Mouse (Mus musculus): Measurements from ENCODE around the gene Lhfpl4. TPM values are rescaled to one million over a fixed set of nuclear protein-coding genes. Genes with fewer than 3 reads are reported as not detected.

The Lhfpl4 gene
- total and polyA plus RNA-seq, 3 experiments = 0.19 to 7.7 TPM; not detected in 1

- H3K4me3 ChIP-seq (ENCODE audit: control insufficient read depth in 1 of 2, insufficient read depth in 1 of 2, low read depth in 2 of 2, low read length in 2 of 2) = no peak overlapping the region
- H3K9me3 ChIP-seq (replicated peaks; ENCODE audit: insufficient read depth, low read length) = no peaks in the 10 kb centered on the region
- no peak overlapping the region for H3K27ac ChIP-seq (ENCODE audit: control insufficient read depth, low read depth, low read length)
- H3K79me2 ChIP-seq (ENCODE audit: control insufficient read depth, insufficient read depth, low read length, poor library complexity) = no peaks in the 10 kb centered on the region
- no peak overlapping the region for H3K9ac ChIP-seq (ENCODE audit: control insufficient read depth, low read depth, low read length, poor library complexity, severe bottlenecking)
- DNase-seq (ENCODE audit: low read depth, low spot score) = no peak
- no peak for TF ChIP-seq TBP (IDR thresholded peaks at IDR 0.05; ENCODE audit: low read depth, low read length)
- TF ChIP-seq UBTF (IDR thresholded peaks at IDR 0.05; ENCODE audit: borderline replicate concordance, insufficient read depth, low read depth, low read length) = no peak
- TF ChIP-seq JUND (IDR thresholded peaks at IDR 0.05; ENCODE audit: low read depth, low read length) = no peak
- TF ChIP-seq CTCF (IDR thresholded peaks at IDR 0.05 in 2 of 3, conservative IDR thresholded peaks at IDR 0.05 in 1 of 3; ENCODE audit: control insufficient read depth in 1 of 3, insufficient read depth in 1 of 3, low read depth in 2 of 3, low read length in 3 of 3, poor library complexity in 1 of 3, severe bottlenecking in 1 of 3) = no peak
- H3K4me1 ChIP-seq (ENCODE audit: control insufficient read depth in 1 of 2, insufficient read depth in 2 of 2, low read length in 2 of 2) = no peaks in the 10 kb centered on the region
- H3K36me3 ChIP-seq (ENCODE audit: control insufficient read depth in 1 of 2, insufficient read depth in 2 of 2, low read length in 2 of 2) = no peaks in the 10 kb centered on the region
- peaks cover 0 to 7% of the 10 kb centered on the region in 2 experiments; a peak in 2 of 4 replicates for H3K27me3 ChIP-seq (ENCODE audit: control insufficient read depth in 1 of 2, insufficient read depth in 2 of 2, low read length in 2 of 2)
Measured at GRCm38 (mm10) chr6:113179195-113179733, 15.9 kb downstream of the Lhfpl4 start.

GRCm38 (mm10) chr6:113178286-113179194, 16.6 kb downstream of the Lhfpl4 start:
- H3K27ac ChIP-seq (ENCODE audit: control insufficient read depth, low read depth, low read length) = no peak overlapping the region

DNA sequence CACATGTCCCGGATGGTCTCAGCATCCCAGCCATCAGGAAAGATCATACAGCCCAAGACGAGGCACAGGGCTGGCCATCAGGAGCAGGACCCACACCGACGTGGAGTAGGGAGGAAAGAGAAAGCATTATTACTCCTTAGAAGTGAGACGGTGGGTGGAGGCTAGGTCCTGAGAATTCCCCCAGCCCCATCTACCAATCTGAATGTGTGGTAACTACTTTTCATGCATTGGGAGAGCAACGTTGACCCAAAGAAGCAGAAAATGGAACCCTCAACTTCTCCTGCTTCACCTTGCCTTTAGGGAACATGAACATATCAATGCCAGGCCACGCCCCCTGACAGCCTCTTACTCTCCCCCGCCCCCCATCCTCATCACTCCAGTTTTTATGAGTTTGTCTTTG, 18.6 kb downstream of the Lhfpl4 start:
- no peaks in the 10 kb centered on the region for H3K36me3 ChIP-seq (ENCODE audit: control insufficient read depth in 1 of 2, insufficient read depth in 2 of 2, low read length in 2 of 2)
- H3K27ac ChIP-seq (ENCODE audit: control insufficient read depth, low read depth, low read length) = no peak overlapping the region
- peaks cover 0 to 7% of the 10 kb centered on the region in 2 experiments; a peak in 2 of 4 replicates for H3K27me3 ChIP-seq (ENCODE audit: control insufficient read depth in 1 of 2, insufficient read depth in 2 of 2, low read length in 2 of 2)
- no peaks in the 10 kb centered on the region for H3K9me3 ChIP-seq (replicated peaks; ENCODE audit: insufficient read depth, low read length)
- no peak overlapping the region for H3K4me3 ChIP-seq (ENCODE audit: control insufficient read depth in 1 of 2, insufficient read depth in 1 of 2, low read depth in 2 of 2, low read length in 2 of 2)
- no peak for TF ChIP-seq MEF2A (IDR thresholded peaks at IDR 0.05; ENCODE audit: extremely low read depth, insufficient replicate concordance, low read depth, low read length, poor library complexity, severe bottlenecking)
- no peak for TF ChIP-seq BHLHE40 (IDR thresholded peaks at IDR 0.05; ENCODE audit: borderline replicate concordance, low read depth, low read length)
- no peak for TF ChIP-seq JUND (IDR thresholded peaks at IDR 0.05; ENCODE audit: low read depth, low read length)
- no peak for TF ChIP-seq KAT2A (conservative IDR thresholded peaks at IDR 0.05; ENCODE audit: low read depth, low read length)
- TF ChIP-seq TAL1 (IDR thresholded peaks at IDR 0.05; ENCODE audit: low read length) = no peak
- TF ChIP-seq MAZ (IDR thresholded peaks at IDR 0.05; ENCODE audit: low read depth, low read length) = no peak
- TF ChIP-seq MAFK (IDR thresholded peaks at IDR 0.05; ENCODE audit: borderline replicate concordance, low read depth, low read length) = no peak
- no peak for TF ChIP-seq RAD21 (IDR thresholded peaks at IDR 0.05; ENCODE audit: low read depth, low read length)
- no peak for TF ChIP-seq EP300 (IDR thresholded peaks at IDR 0.05; ENCODE audit: low read depth in 1 of 2, low read length in 2 of 2)
- DNase-seq (ENCODE audit: low read depth, low spot score) = no peak
- no peaks in the 10 kb centered on the region for H3K4me1 ChIP-seq (ENCODE audit: control insufficient read depth in 1 of 2, insufficient read depth in 2 of 2, low read length in 2 of 2)
- no peaks in the 10 kb centered on the region for H3K79me2 ChIP-seq (ENCODE audit: control insufficient read depth, insufficient read depth, low read length, poor library complexity)
- no peak overlapping the region for H3K9ac ChIP-seq (ENCODE audit: control insufficient read depth, low read depth, low read length, poor library complexity, severe bottlenecking)

More at GRCm38 (mm10) chr6:113178286-113179194, 16.6 kb downstream of the Lhfpl4 start:
- H3K27me3 ChIP-seq (ENCODE audit: control insufficient read depth in 1 of 2, insufficient read depth in 2 of 2, low read length in 2 of 2) = peaks cover 0 to 7% of the 10 kb centered on the region in 2 experiments; a peak in 2 of 4 replicates
- H3K9ac ChIP-seq (ENCODE audit: control insufficient read depth, low read depth, low read length, poor library complexity, severe bottlenecking) = no peak overlapping the region
- H3K4me1 ChIP-seq (ENCODE audit: control insufficient read depth in 1 of 2, insufficient read depth in 2 of 2, low read length in 2 of 2) = no peaks in the 10 kb centered on the region
- TF ChIP-seq MYB (IDR thresholded peaks at IDR 0.05; ENCODE audit: low read depth, low read length) = no peak
- TF ChIP-seq USF1 (IDR thresholded peaks at IDR 0.05; ENCODE audit: low read depth, low read length) = no peak
- TF ChIP-seq CTCF (IDR thresholded peaks at IDR 0.05 in 2 of 3, conservative IDR thresholded peaks at IDR 0.05 in 1 of 3; ENCODE audit: control insufficient read depth in 1 of 3, insufficient read depth in 1 of 3, low read depth in 2 of 3, low read length in 3 of 3, poor library complexity in 1 of 3, severe bottlenecking in 1 of 3) = no peak
- no peaks in the 10 kb centered on the region for H3K36me3 ChIP-seq (ENCODE audit: control insufficient read depth in 1 of 2, insufficient read depth in 2 of 2, low read length in 2 of 2)
- no peaks in the 10 kb centered on the region for H3K9me3 ChIP-seq (replicated peaks; ENCODE audit: insufficient read depth, low read length)
- H3K79me2 ChIP-seq (ENCODE audit: control insufficient read depth, insufficient read depth, low read length, poor library complexity) = no peaks in the 10 kb centered on the region
- DNase-seq (ENCODE audit: low read depth, low spot score) = no peak
- no peak overlapping the region for H3K4me3 ChIP-seq (ENCODE audit: control insufficient read depth in 1 of 2, insufficient read depth in 1 of 2, low read depth in 2 of 2, low read length in 2 of 2)

Data from MEL (cell line).